Mouse (Mus musculus): ENCODE measurements around the gene Hsd11b1. TPM values are rescaled to one million over a fixed set of nuclear protein-coding genes. Genes with fewer than 3 reads are reported as not detected.

The Hsd11b1 gene
- polyA plus RNA-seq, 2 experiments, result 1.2 to 1.6 TPM

DNA sequence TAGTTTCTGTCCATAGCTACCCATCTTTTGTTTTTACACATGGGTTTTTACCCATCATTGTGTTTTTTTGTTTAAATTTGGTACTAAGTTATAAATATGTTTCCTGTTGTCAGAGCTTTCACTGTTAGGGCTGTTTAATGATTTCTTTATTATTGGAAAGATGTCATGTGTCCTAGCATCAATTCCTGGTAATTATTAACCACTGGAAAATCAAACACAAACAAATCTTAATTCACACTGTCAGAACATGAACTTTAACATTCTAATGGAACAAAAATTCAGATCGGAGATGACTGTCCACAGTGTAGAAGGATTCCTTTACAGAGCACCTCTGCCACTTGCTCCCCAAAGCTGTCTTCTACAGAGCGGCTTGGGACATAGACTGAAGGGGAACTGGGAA lies 58.4 kb downstream of the Hsd11b1 start:
- no peak for ATAC-seq (ENCODE audit: low FRiP score, low read depth)
- WGBS, result 95% methylated on average over 2 of the region's 2 CpGs

DNA sequence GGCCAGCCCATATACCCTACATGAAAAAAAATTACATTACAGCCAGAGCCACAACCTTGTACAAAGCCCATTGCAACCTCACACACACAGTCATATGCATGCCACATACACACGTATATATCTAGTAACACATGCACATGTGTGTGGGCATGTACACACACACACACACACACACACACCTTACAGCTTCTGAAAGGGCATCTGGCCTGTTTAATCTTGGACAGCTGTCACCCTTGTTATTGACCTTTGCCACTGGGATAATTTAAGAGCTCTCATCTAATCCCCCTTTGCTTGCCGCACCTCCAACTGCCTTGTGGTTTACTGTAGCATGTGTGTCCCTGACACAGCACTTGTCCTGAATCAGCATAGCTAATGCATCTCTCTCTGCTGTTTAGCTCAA lies 60.1 kb downstream of the Hsd11b1 start:
- H3K4me2 ChIP-seq (replicated peaks; ENCODE audit: low read depth, low read length, severe bottlenecking), result no peak overlapping the region
- 45% methylated on average over 2 of the region's 2 CpGs for WGBS
- TF ChIP-seq POLR2A (IDR thresholded peaks at IDR 0.05; ENCODE audit: borderline replicate concordance, extremely low read depth, insufficient read depth, insufficient read length), result no peak

More for the DNA sequence above, 58.4 kb downstream of the Hsd11b1 start:
- H3K27ac ChIP-seq (replicated peaks; ENCODE audit: low read depth, low read length), result no peak overlapping the region
- no peak for DNase-seq (ENCODE audit: low spot score)
- no peaks in the 10 kb centered on the region for H3K36me3 ChIP-seq (ENCODE audit: control insufficient read depth, insufficient read depth, low read length)
- H3K27me3 ChIP-seq (ENCODE audit: control insufficient read depth, insufficient read depth, low read length), result no peaks in the 10 kb centered on the region
- no peaks in the 10 kb centered on the region for H3K9me3 ChIP-seq (ENCODE audit: control insufficient read depth, low read length)
- no peaks in the 10 kb centered on the region for H3K4me1 ChIP-seq (ENCODE audit: control insufficient read depth, insufficient read depth, low read length)
- H3K4me2 ChIP-seq (replicated peaks; ENCODE audit: low read depth, low read length, severe bottlenecking), result no peak overlapping the region
- H3K9ac ChIP-seq (ENCODE audit: low read depth, low read length, severe bottlenecking), result no peak overlapping the region
- TF ChIP-seq POLR2A (IDR thresholded peaks at IDR 0.05; ENCODE audit: borderline replicate concordance, extremely low read depth, insufficient read depth, insufficient read length), result no peak
- no peak overlapping the region for H3K4me3 ChIP-seq (replicated peaks; ENCODE audit: low read length)

DNA sequence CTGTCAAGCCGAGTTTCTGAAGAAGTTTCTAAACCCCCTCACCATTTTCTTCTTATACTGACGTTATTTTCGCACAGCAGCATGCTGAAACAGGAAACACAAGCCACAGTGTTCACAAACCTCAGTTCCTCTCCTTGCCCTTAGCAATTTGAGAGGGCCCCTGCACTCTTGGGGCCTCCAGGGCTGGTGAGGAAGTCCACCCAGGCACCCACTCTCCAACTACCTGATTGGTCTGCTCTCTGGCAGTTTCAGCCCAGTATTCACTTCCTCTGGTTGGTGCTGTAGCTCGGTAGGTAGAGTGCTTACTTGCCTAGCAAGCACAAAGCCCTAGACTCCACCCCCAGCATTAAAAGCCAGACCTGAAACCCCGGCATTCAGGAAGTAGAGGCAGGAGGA lies 62.5 kb downstream of the Hsd11b1 start, which contains the start of gene Traf3ip3:
Traf3ip3 (minus strand) TSS at position 321 of the 396 bp plus-strand sequence.
- no peaks in the 10 kb centered on the region for H3K36me3 ChIP-seq (ENCODE audit: control insufficient read depth, insufficient read depth, low read length)
- H3K27me3 ChIP-seq (ENCODE audit: control insufficient read depth, insufficient read depth, low read length), result no peaks in the 10 kb centered on the region
- no peak within 1 kb of the TSS for H3K9ac ChIP-seq (ENCODE audit: low read depth, low read length, severe bottlenecking)
- DNase-seq (ENCODE audit: low spot score) (no peak), ATAC-seq (ENCODE audit: low FRiP score, low read depth) (no peak)
- H3K9me3 ChIP-seq (ENCODE audit: control insufficient read depth, low read length), result no peaks in the 10 kb centered on the region
- no peak within 1 kb of the TSS for H3K4me2 ChIP-seq (replicated peaks; ENCODE audit: low read depth, low read length, severe bottlenecking)
- WGBS, result 57% methylated on average over 5 of the region's 5 CpGs
- no peak for TF ChIP-seq POLR2A (IDR thresholded peaks at IDR 0.05; ENCODE audit: borderline replicate concordance, extremely low read depth, insufficient read depth, insufficient read length)
- no peak within 1 kb of the TSS for H3K4me3 ChIP-seq (replicated peaks; ENCODE audit: low read length)
- no peaks in the 10 kb centered on the region for H3K4me1 ChIP-seq (ENCODE audit: control insufficient read depth, insufficient read depth, low read length)
- H3K27ac ChIP-seq (replicated peaks; ENCODE audit: low read depth, low read length), result no peak within 1 kb of the TSS

More for the DNA sequence above, 60.1 kb downstream of the Hsd11b1 start:
- no peak overlapping the region for H3K4me3 ChIP-seq (replicated peaks; ENCODE audit: low read length)
- ATAC-seq (ENCODE audit: low FRiP score, low read depth), result no peak; the same call in 1 of the 2 replicates
- no peak for DNase-seq (ENCODE audit: low spot score)
- no peaks in the 10 kb centered on the region for H3K4me1 ChIP-seq (ENCODE audit: control insufficient read depth, insufficient read depth, low read length)
- H3K27me3 ChIP-seq (ENCODE audit: control insufficient read depth, insufficient read depth, low read length), result no peaks in the 10 kb centered on the region
- H3K9ac ChIP-seq (ENCODE audit: low read depth, low read length, severe bottlenecking), result no peak overlapping the region
- H3K36me3 ChIP-seq (ENCODE audit: control insufficient read depth, insufficient read depth, low read length), result no peaks in the 10 kb centered on the region
- H3K9me3 ChIP-seq (ENCODE audit: control insufficient read depth, low read length), result no peaks in the 10 kb centered on the region
- no peak overlapping the region for H3K27ac ChIP-seq (replicated peaks; ENCODE audit: low read depth, low read length)

DNA sequence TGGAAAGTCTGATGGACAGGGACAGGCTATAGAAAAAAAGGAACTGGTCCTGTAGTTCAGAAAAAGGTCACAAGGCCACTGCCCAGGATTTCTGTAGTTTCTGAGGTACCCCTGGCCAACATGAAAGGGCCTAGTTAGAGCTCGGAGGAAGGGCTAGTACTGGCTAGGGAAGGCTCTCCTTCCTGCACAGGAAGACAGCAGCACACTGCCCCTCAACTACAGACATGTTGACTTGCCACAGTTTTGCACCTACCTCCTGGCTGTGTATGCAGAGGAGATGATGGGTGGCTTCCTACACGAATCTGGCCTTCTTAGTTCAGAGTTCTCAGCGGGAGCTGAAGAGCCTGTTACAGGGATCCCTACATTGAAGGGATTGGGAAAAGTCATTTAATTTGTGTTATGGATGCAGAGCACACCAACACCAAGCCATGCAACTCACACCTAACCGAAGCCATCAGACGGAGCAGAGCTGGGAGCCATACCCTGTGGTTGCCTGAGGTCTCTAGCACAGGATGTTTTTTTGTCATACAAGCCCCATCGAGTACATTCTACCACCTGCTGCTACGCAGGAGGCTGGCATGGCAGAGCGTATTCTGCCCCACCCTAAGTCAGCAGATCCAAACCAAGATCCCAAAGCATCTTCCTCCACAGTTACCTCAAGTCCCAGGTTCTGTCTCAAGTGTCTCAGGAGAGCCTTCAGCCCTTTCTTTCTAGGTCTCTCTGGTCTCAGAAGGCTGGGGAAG lies 63.1 kb downstream of the Hsd11b1 start:
- Histone ChIP-seq H3K4me3 (replicated peaks; ENCODE audit: low read length) (no peak overlapping the region), H3K4me1 (ENCODE audit: control insufficient read depth, insufficient read depth, low read length) (no peaks in the 10 kb centered on the region), H3K9me3 (ENCODE audit: control insufficient read depth, low read length) (no peaks in the 10 kb centered on the region), H3K27ac (replicated peaks; ENCODE audit: low read depth, low read length) (no peak overlapping the region), H3K9ac (ENCODE audit: low read depth, low read length, severe bottlenecking) (no peak overlapping the region), H3K4me2 (replicated peaks; ENCODE audit: low read depth, low read length, severe bottlenecking) (no peak overlapping the region), H3K36me3 (ENCODE audit: control insufficient read depth, insufficient read depth, low read length) (no peaks in the 10 kb centered on the region), H3K27me3 (ENCODE audit: control insufficient read depth, insufficient read depth, low read length) (no peaks in the 10 kb centered on the region)
- ATAC-seq (ENCODE audit: low FRiP score, low read depth), result no peak
- no peak for DNase-seq (ENCODE audit: low spot score)
- no peak for TF ChIP-seq POLR2A (IDR thresholded peaks at IDR 0.05; ENCODE audit: borderline replicate concordance, extremely low read depth, insufficient read depth, insufficient read length)
- WGBS, result 75% methylated on average over 8 of the region's 8 CpGs

DNA sequence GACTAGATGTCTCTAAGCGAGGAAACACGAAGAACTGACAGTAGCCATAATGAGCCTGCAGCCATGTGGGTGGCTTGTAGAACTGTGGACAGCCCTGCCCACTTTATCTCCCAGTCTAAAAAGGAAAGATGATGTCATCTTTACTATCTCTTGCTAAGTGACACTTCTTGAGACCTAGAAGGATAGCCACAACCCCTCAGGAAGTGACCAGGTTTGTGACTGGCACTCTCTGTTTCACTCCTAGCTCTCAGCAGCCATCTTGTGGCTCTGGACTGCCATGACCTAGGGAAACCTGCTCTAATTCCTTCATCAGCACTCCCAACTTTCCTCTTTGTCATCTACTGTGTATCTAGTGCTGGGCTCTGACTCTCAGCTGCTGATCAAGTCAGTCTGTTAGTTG lies 65.6 kb downstream of the Hsd11b1 start:
- no peak for ATAC-seq (ENCODE audit: low FRiP score, low read depth)
- H3K9me3 ChIP-seq (ENCODE audit: control insufficient read depth, low read length), result no peaks in the 10 kb centered on the region

More for the DNA sequence above, 65.6 kb downstream of the Hsd11b1 start:
- no peak overlapping the region for H3K9ac ChIP-seq (ENCODE audit: low read depth, low read length, severe bottlenecking)
- H3K4me1 ChIP-seq (ENCODE audit: control insufficient read depth, insufficient read depth, low read length), result peaks cover 3% of the 10 kb centered on the region; the same call in 1 of the 2 replicates
- 81% methylated on average over 2 of the region's 2 CpGs for WGBS
- H3K27ac ChIP-seq (replicated peaks; ENCODE audit: low read depth, low read length), result no peak overlapping the region
- no peak for TF ChIP-seq POLR2A (IDR thresholded peaks at IDR 0.05; ENCODE audit: borderline replicate concordance, extremely low read depth, insufficient read depth, insufficient read length)
- H3K4me3 ChIP-seq (replicated peaks; ENCODE audit: low read length), result no peak overlapping the region
- no peak for DNase-seq (ENCODE audit: low spot score)
- H3K4me2 ChIP-seq (replicated peaks; ENCODE audit: low read depth, low read length, severe bottlenecking), result no peak overlapping the region
- no peaks in the 10 kb centered on the region for H3K36me3 ChIP-seq (ENCODE audit: control insufficient read depth, insufficient read depth, low read length)
- H3K27me3 ChIP-seq (ENCODE audit: control insufficient read depth, insufficient read depth, low read length), result no peaks in the 10 kb centered on the region
